Comparison of ENCODE assay signal across 9 mouse cellular contexts in genomic region chr7:3332224-3332615, GRCm38 (mm10). TPM values are rescaled to one million over a fixed set of nuclear protein-coding genes. Genes with fewer than 3 reads are reported as not detected.
A peak's percentile ranks its signal among the peaks of the same experiment; 100 is the strongest.
DNase-seq lines count a peak whose midpoint lies in the region; ATAC-seq and TF ChIP-seq lines count a peak whose summit lies in the region.
"Had no signal": no experiment of that assay in that cellular context is flagged by ENCODE, and none has a peak within 500 bp of the region (broad histone marks: within the 10 kb centered on the region; RNA-seq: fewer than 3 reads in every experiment).

No protein-coding gene starts in this region.

- H3K27ac ChIP-seq in lung, embryonic 14.5 days (ENCODE audit: low read depth): peak overlapping the region; percentile 70; the same call in 1 of the 2 replicates
- H3K27ac ChIP-seq in forebrain, embryonic 12.5 days: peak overlapping the region; percentile 92
- H3K27ac ChIP-seq in limb, embryonic 12.5 days: peak overlapping the region; percentile 89
- peak overlapping the region; percentile 91 for H3K27ac ChIP-seq in stomach, embryonic 14.5 days (ENCODE audit: low read length)
- H3K27ac ChIP-seq: macrophage had no signal

- peak overlapping the region; percentile 55 for H3K4me3 ChIP-seq in lung, embryonic 14.5 days (ENCODE audit: low read depth, low read length)
- H3K4me3 ChIP-seq in forebrain, embryonic 12.5 days (replicated peaks): peak overlapping the region; percentile 70
- H3K4me3 ChIP-seq in limb, embryonic 12.5 days (replicated peaks): peak overlapping the region; percentile 75
- peak overlapping the region; percentile 39 for H3K4me3 ChIP-seq in stomach, embryonic 14.5 days (ENCODE audit: low read depth, low read length)

- 2% methylated on average over 4 of the region's 4 CpGs for WGBS in lung, embryonic 14.5 days
- WGBS in forebrain, embryonic 12.5 days: 0% methylated on average over 4 of the region's 4 CpGs
- 0% methylated on average over 4 of the region's 4 CpGs for WGBS in limb, embryonic 12.5 days
- WGBS in stomach, embryonic 14.5 days: 0% methylated on average over 4 of the region's 4 CpGs

- no peaks in the 10 kb centered on the region for H3K4me1 ChIP-seq in lung, embryonic 14.5 days (ENCODE audit: insufficient read depth)
- peaks cover 34% of the 10 kb centered on the region for H3K4me1 ChIP-seq in forebrain, embryonic 12.5 days
- peaks cover 21% of the 10 kb centered on the region for H3K4me1 ChIP-seq in limb, embryonic 12.5 days (replicated peaks)
- H3K4me1 ChIP-seq in stomach, embryonic 14.5 days (ENCODE audit: control insufficient read depth, insufficient read depth, low read length): no peaks in the 10 kb centered on the region

- no peaks in the 10 kb centered on the region for H3K9me3 ChIP-seq in lung, embryonic 14.5 days (ENCODE audit: low read depth, low read length)
- H3K9me3 ChIP-seq in forebrain, embryonic 12.5 days: no peaks in the 10 kb centered on the region
- H3K9me3 ChIP-seq in limb, embryonic 12.5 days: no peaks in the 10 kb centered on the region
- no peaks in the 10 kb centered on the region for H3K9me3 ChIP-seq in stomach, embryonic 14.5 days (ENCODE audit: control insufficient read depth, low read depth, low read length)

- DNase-seq in lung, embryonic 14.5 days: no peak
- DNase-seq in lung, postnatal 4 days: no peak
- DNase-seq in spleen, postnatal 4 days (ENCODE audit: low spot score in 2 of 2): no peak

- no peaks in the 10 kb centered on the region for H3K36me3 ChIP-seq in lung, embryonic 14.5 days (ENCODE audit: insufficient read depth)
- no peaks in the 10 kb centered on the region; the same call in 1 of the 2 replicates for H3K36me3 ChIP-seq in forebrain, embryonic 12.5 days (replicated peaks)
- peaks cover 6% of the 10 kb centered on the region for H3K36me3 ChIP-seq in limb, embryonic 12.5 days
- H3K36me3 ChIP-seq in stomach, embryonic 14.5 days (ENCODE audit: control insufficient read depth, insufficient read depth, low read length): no peaks in the 10 kb centered on the region

- H3K4me2 ChIP-seq in lung, embryonic 14.5 days: peak overlapping the region; percentile 65
- H3K4me2 ChIP-seq in forebrain, embryonic 12.5 days: peak overlapping the region; percentile 73
- H3K4me2 ChIP-seq in limb, embryonic 12.5 days: peak overlapping the region; percentile 77
- peak overlapping the region; percentile 49 for H3K4me2 ChIP-seq in stomach, embryonic 14.5 days (replicated peaks; ENCODE audit: low read depth, low read length)

- H3K9ac ChIP-seq in lung, embryonic 14.5 days: no peak overlapping the region; the same call in 1 of the 2 replicates
- peak overlapping the region; percentile 84 for H3K9ac ChIP-seq in forebrain, embryonic 12.5 days
- H3K9ac ChIP-seq in limb, embryonic 12.5 days (replicated peaks): peak overlapping the region; percentile 80; the same call in 1 of the 2 replicates
- H3K9ac ChIP-seq in stomach, embryonic 14.5 days (replicated peaks; ENCODE audit: low read depth, low read length): no peak overlapping the region; the same call in 1 of the 2 replicates

- peak; percentile 16; the same call in 1 of the 2 replicates for ATAC-seq in lung, embryonic 14.5 days (ENCODE audit: insufficient read depth)
- peak; percentile 18 for ATAC-seq in forebrain, embryonic 12.5 days (ENCODE audit: low FRiP score)
- ATAC-seq in limb, embryonic 12.5 days (ENCODE audit: insufficient number of reproducible peaks, insufficient read depth, low FRiP score, low TSS enrichment, low read depth): 0 out of 2 replicates have a peak, but pooled peaks have one; percentile 4
- ATAC-seq in stomach, embryonic 14.5 days (ENCODE audit: insufficient number of reproducible peaks, insufficient read depth, low FRiP score, low read depth): no peak
- no peak for ATAC-seq in erythroid progenitor cell, adult 5-6 weeks (replicated peaks; ENCODE audit: low FRiP score, poor library complexity, severe bottlenecking)
- ATAC-seq: activated CD4-positive, CD25-positive, alpha-beta regulatory T cell, adult 4 months had no signal

- TF ChIP-seq CTCF in lung, embryonic 14.5 days (IDR thresholded peaks at IDR 0.05; ENCODE audit: low read depth): no peak

- no peaks in the 10 kb centered on the region for H3K27me3 ChIP-seq in lung, embryonic 14.5 days (ENCODE audit: insufficient read depth, low read length)
- H3K27me3 ChIP-seq in forebrain, embryonic 12.5 days: peaks cover 3% of the 10 kb centered on the region; the same call in 1 of the 2 replicates
- peaks cover 12% of the 10 kb centered on the region for H3K27me3 ChIP-seq in limb, embryonic 12.5 days
- no peaks in the 10 kb centered on the region for H3K27me3 ChIP-seq in stomach, embryonic 14.5 days (ENCODE audit: control insufficient read depth, insufficient read depth, low read length)

RNA-seq across cellular contexts. Expression of gene Cacng7, which starts 0.5 kb away (rescaled TPM):
- polyA plus RNA-seq in lung, embryonic 14.5 days (2014; fragmentation: Nextera tagmentation; extraction: Ambion mirVana): 1.2 and 1.5 TPM in 2 replicates
- polyA plus RNA-seq in forebrain, embryonic 12.5 days (2016; fragmentation: Nextera tagmentation; extraction: Ambion mirVana): 3.9 and 4.0 TPM in 2 replicates
- 3.0 and 3.1 TPM in 2 replicates for polyA plus RNA-seq in limb, embryonic 12.5 days (2016; fragmentation: Nextera tagmentation; extraction: Ambion mirVana)
- 3.2 and 3.8 TPM in 2 replicates for polyA plus RNA-seq in stomach, embryonic 14.5 days (2014; fragmentation: Nextera tagmentation; extraction: Ambion mirVana)
- total RNA-seq in erythroid progenitor cell, adult 5-6 weeks (2015; ENCODE audit: low replicate concordance): not detected in 2 replicates
- total RNA-seq in erythroid progenitor cell, adult 5-6 weeks (2017; ENCODE audit: low replicate concordance): 2.1 TPM in 1 of 2 replicates, not detected in the other
- polyA plus RNA-seq: activated CD4-positive, CD25-positive, alpha-beta regulatory T cell, adult 4 months; macrophage had no signal

RNA-seq across cellular contexts. Expression of gene Prkcg, which starts 43.2 kb away (rescaled TPM):
- 0.14 and 0.25 TPM in 2 replicates for polyA plus RNA-seq in lung, embryonic 14.5 days (2014; fragmentation: Nextera tagmentation; extraction: Ambion mirVana)
- 0.73 and 2.4 TPM in 2 replicates for polyA plus RNA-seq in forebrain, embryonic 12.5 days (2016; fragmentation: Nextera tagmentation; extraction: Ambion mirVana)
- 3.8 TPM in 1 of 2 replicates, not detected in the other for polyA plus RNA-seq in limb, embryonic 12.5 days (2016; fragmentation: Nextera tagmentation; extraction: Ambion mirVana)
- polyA plus RNA-seq in stomach, embryonic 14.5 days (2014; fragmentation: Nextera tagmentation; extraction: Ambion mirVana): 0.39 and 0.75 TPM in 2 replicates
- 0.84 and 6.8 TPM in 2 replicates for total RNA-seq in erythroid progenitor cell, adult 5-6 weeks (2015; ENCODE audit: low replicate concordance)
- total RNA-seq in erythroid progenitor cell, adult 5-6 weeks (2017; ENCODE audit: low replicate concordance): not detected in 2 replicates
- polyA plus RNA-seq: activated CD4-positive, CD25-positive, alpha-beta regulatory T cell, adult 4 months had no signal

RNA-seq across cellular contexts. Expression of gene Myadm, which starts 43.3 kb away (rescaled TPM):
- polyA plus RNA-seq in lung, embryonic 14.5 days (2014; fragmentation: Nextera tagmentation; extraction: Ambion mirVana): 138 and 147 TPM in 2 replicates
- polyA plus RNA-seq in forebrain, embryonic 12.5 days (2016; fragmentation: Nextera tagmentation; extraction: Ambion mirVana): 21.3 and 23.2 TPM in 2 replicates
- polyA plus RNA-seq in limb, embryonic 12.5 days (2016; fragmentation: Nextera tagmentation; extraction: Ambion mirVana): 24.9 and 29.3 TPM in 2 replicates
- 204 and 212 TPM in 2 replicates for polyA plus RNA-seq in stomach, embryonic 14.5 days (2014; fragmentation: Nextera tagmentation; extraction: Ambion mirVana)
- total RNA-seq in erythroid progenitor cell, adult 5-6 weeks (2015; ENCODE audit: low replicate concordance): 12.6 and 13.0 TPM in 2 replicates
- 5.3 and 6.4 TPM in 2 replicates for total RNA-seq in erythroid progenitor cell, adult 5-6 weeks (2017; ENCODE audit: low replicate concordance)

RNA-seq across cellular contexts. Expression of gene Cacng8, which starts 58.3 kb away (rescaled TPM):
- polyA plus RNA-seq in lung, embryonic 14.5 days (2014; fragmentation: Nextera tagmentation; extraction: Ambion mirVana): 2.9 and 4.8 TPM in 2 replicates
- 6.3 and 8.2 TPM in 2 replicates for polyA plus RNA-seq in forebrain, embryonic 12.5 days (2016; fragmentation: Nextera tagmentation; extraction: Ambion mirVana)
- polyA plus RNA-seq in limb, embryonic 12.5 days (2016; fragmentation: Nextera tagmentation; extraction: Ambion mirVana): 6.2 and 6.3 TPM in 2 replicates
- polyA plus RNA-seq in stomach, embryonic 14.5 days (2014; fragmentation: Nextera tagmentation; extraction: Ambion mirVana): 2.1 and 2.8 TPM in 2 replicates
- total RNA-seq in erythroid progenitor cell, adult 5-6 weeks (2015; ENCODE audit: low replicate concordance): not detected in 2 replicates
- not detected in 2 replicates for total RNA-seq in erythroid progenitor cell, adult 5-6 weeks (2017; ENCODE audit: low replicate concordance)
- polyA plus RNA-seq: activated CD4-positive, CD25-positive, alpha-beta regulatory T cell, adult 4 months; macrophage had no signal

Comparison
In these comparisons a context has a peak if more than half of its experiments do, and no peak if none do; other contexts are left out.
1. ATAC-seq: peak in lung, embryonic 14.5 days (single experiment), forebrain, embryonic 12.5 days (single experiment) and limb, embryonic 12.5 days (single experiment); none in stomach, embryonic 14.5 days (single experiment) and erythroid progenitor cell, adult 5-6 weeks (single experiment).
2. H3K9ac ChIP-seq: peak in forebrain, embryonic 12.5 days (single experiment) and limb, embryonic 12.5 days (single experiment); none in lung, embryonic 14.5 days (single experiment) and stomach, embryonic 14.5 days (single experiment).
3. Peak in every context shown above with its lines, with median percentiles within 50 percentile points of each other: H3K27ac ChIP-seq, H3K4me2 ChIP-seq and H3K4me3 ChIP-seq.